Mouse (Mus musculus) heart, embryonic 12.5 days (tissue): Measurements from ENCODE around the gene Dusp23. TPM values are rescaled to one million over a fixed set of nuclear protein-coding genes. Genes with fewer than 3 reads are reported as not detected.
A peak's percentile ranks its signal among the peaks of the same experiment; 100 is the strongest.

Source experiments
- ATAC-seq: fragments of 200-750 bp; cut with Nextera tagmentation; 2 replicates; pipeline ENCODE4 v1.8.0; 2017; ENCODE audit warnings: moderate TSS enrichment, moderate library complexity; ENCODE audit not compliant: insufficient number of reproducible peaks, low FRiP score
- H3K27ac ChIP-seq: fragments of 300-500 bp; sonication (generic); 2 replicates; pipeline ENCODE4 v1.5.1; 2016; ENCODE audit warnings: mild to moderate bottlenecking, moderate library complexity; ENCODE audit not compliant: poor library complexity, severe bottlenecking
- H3K27me3 ChIP-seq: fragments of 300-500 bp; sonication (generic); replicated peaks from 2 replicates; pipeline ENCODE4 v1.6.1; 2016; ENCODE audit warnings: mild to moderate bottlenecking, moderate library complexity
- H3K36me3 ChIP-seq: fragments of 300-500 bp; sonication (generic); 2 replicates; pipeline ENCODE4 v1.6.1; 2016; ENCODE audit warnings: mild to moderate bottlenecking, moderate library complexity
- H3K4me1 ChIP-seq: fragments of 300-500 bp; sonication (generic); replicated peaks from 2 replicates; pipeline ENCODE4 v1.6.1; 2016; ENCODE audit warnings: mild to moderate bottlenecking
- H3K4me2 ChIP-seq: fragments of 300-500 bp; sonication (generic); 2 replicates; pipeline ENCODE4 v1.6.1; 2016; ENCODE audit warnings: mild to moderate bottlenecking, moderate library complexity
- H3K4me3 ChIP-seq: fragments of 300-500 bp; sonication (generic); 2 replicates; pipeline ENCODE4 v1.5.1; 2016; ENCODE audit warnings: mild to moderate bottlenecking
- H3K9ac ChIP-seq: fragments of 300-500 bp; sonication (generic); 2 replicates; pipeline ENCODE4 v1.6.1; 2016; ENCODE audit warnings: mild to moderate bottlenecking, moderate library complexity
- H3K9me3 ChIP-seq: fragments of 300-500 bp; sonication (generic); replicated peaks from 2 replicates; pipeline ENCODE4 v1.6.1; 2016; ENCODE audit warnings: mild to moderate bottlenecking, moderate library complexity
- WGBS: fragments of 180-500 bp; shearing (Covaris S2); methylation state at CpG from one replicate; pipeline ENCODE4 v1.1.7; 2016; 5-methylcytosine and 5-hydroxymethylcytosine counted together
- polyA plus RNA-seq: library from polyadenylated mRNA; unstranded; fragments of >200 nt; fragmentation: Nextera tagmentation; extraction: Ambion mirVana; gene quantifications from 2 replicates; pipeline ENCODE4 v1.2.1, GENCODE M21; 2016

The Dusp23 gene
- polyA plus RNA-seq, 1 experiment from 2014 or later = 11.3 TPM

GRCm38 (mm10) chr1:172624081-172624480 lies 8.7 kb downstream of the Dusp23 start:
- 73% methylated on average over 3 of the region's 3 CpGs for WGBS
- Histone ChIP-seq H3K4me2 (no peak overlapping the region), H3K36me3 (no peaks in the 10 kb centered on the region), H3K9ac (no peak overlapping the region), H3K9me3 (peaks cover 14% of the 10 kb centered on the region), H3K27me3 (peaks cover 5% of the 10 kb centered on the region; the same call in 1 of the 2 replicates), H3K27ac (no peak overlapping the region), H3K4me1 (no peaks in the 10 kb centered on the region), H3K4me3 (no peak overlapping the region)
- ATAC-seq = no peak

- no peak overlapping the region for H3K9ac ChIP-seq
- no peak overlapping the region for H3K27ac ChIP-seq
- H3K4me2 ChIP-seq = no peak overlapping the region
- H3K27me3 ChIP-seq = peaks cover 5% of the 10 kb centered on the region; the same call in 1 of the 2 replicates
- H3K9me3 ChIP-seq = peaks cover 14% of the 10 kb centered on the region
- no peak overlapping the region for H3K4me3 ChIP-seq
- H3K4me1 ChIP-seq = no peaks in the 10 kb centered on the region
- no peaks in the 10 kb centered on the region for H3K36me3 ChIP-seq
- ATAC-seq = no peak
- WGBS = 57% methylated on average over 5 of the region's 5 CpGs
These were observed 9.2 kb downstream of the Dusp23 start for GRCm38 (mm10) chr1:172623599-172623998.

- Histone ChIP-seq H3K4me1 (0 out of 2 replicates have a peak, but pooled peaks cover 5% of the 10 kb centered on the region), H3K9me3 (no peaks in the 10 kb centered on the region), H3K4me3 (no peak overlapping the region), H3K27me3 (peaks cover 5% of the 10 kb centered on the region; the same call in 1 of the 2 replicates), H3K9ac (no peak overlapping the region), H3K36me3 (no peaks in the 10 kb centered on the region), H3K27ac (no peak overlapping the region), H3K4me2 (no peak overlapping the region)
- WGBS = 16% methylated on average over 7 of the region's 7 CpGs
- ATAC-seq = no peak
These were observed 13.5 kb downstream of the Dusp23 start for GRCm38 (mm10) chr1:172619235-172619634.

- H3K9ac ChIP-seq = no peak overlapping the region
- no peak overlapping the region for H3K27ac ChIP-seq
- no peak for ATAC-seq
These were observed 14.6 kb downstream of the Dusp23 start for GRCm38 (mm10) chr1:172618141-172618540.

GRCm38 (mm10) chr1:172617365-172618076 lies 15.2 kb downstream of the Dusp23 start:
- WGBS = 42% methylated on average over 14 of the region's 14 CpGs
- no peak for ATAC-seq
- no peak overlapping the region for H3K9ac ChIP-seq

More at GRCm38 (mm10) chr1:172618141-172618540, 14.6 kb downstream of the Dusp23 start:
- H3K4me1 ChIP-seq = 0 out of 2 replicates have a peak, but pooled peaks cover 5% of the 10 kb centered on the region
- H3K36me3 ChIP-seq = no peaks in the 10 kb centered on the region
- H3K27me3 ChIP-seq = peaks cover 4% of the 10 kb centered on the region; the same call in 1 of the 2 replicates
- WGBS = 82% methylated on average over 4 of the region's 4 CpGs
- H3K4me2 ChIP-seq = no peak overlapping the region
- H3K4me3 ChIP-seq = no peak overlapping the region
- no peaks in the 10 kb centered on the region for H3K9me3 ChIP-seq

GRCm38 (mm10) chr1:172616537-172617300 lies 16.0 kb downstream of the Dusp23 start:
- Histone ChIP-seq H3K9ac (no peak overlapping the region), H3K27me3 (0 out of 2 replicates have a peak, but pooled peaks cover 2% of the 10 kb centered on the region)
- no peak for ATAC-seq

More at GRCm38 (mm10) chr1:172617365-172618076, 15.2 kb downstream of the Dusp23 start:
- no peak overlapping the region for H3K27ac ChIP-seq
- H3K4me3 ChIP-seq = peak overlapping the region; percentile 28; the same call in 1 of the 2 replicates
- no peaks in the 10 kb centered on the region for H3K27me3 ChIP-seq
- H3K36me3 ChIP-seq = no peaks in the 10 kb centered on the region
- no peaks in the 10 kb centered on the region for H3K9me3 ChIP-seq
- H3K4me2 ChIP-seq = peak overlapping the region; percentile 67
- H3K4me1 ChIP-seq = 0 out of 2 replicates have a peak, but pooled peaks cover 5% of the 10 kb centered on the region

GRCm38 (mm10) chr1:172615412-172615811 lies 17.4 kb downstream of the Dusp23 start:
- ATAC-seq = no peak
- H3K27ac ChIP-seq = no peak overlapping the region
- WGBS = 56% methylated on average over 4 of the region's 4 CpGs
- no peaks in the 10 kb centered on the region for H3K9me3 ChIP-seq
- H3K4me3 ChIP-seq = no peak overlapping the region
- no peak overlapping the region for H3K4me2 ChIP-seq
- H3K4me1 ChIP-seq = 0 out of 2 replicates have a peak, but pooled peaks cover 5% of the 10 kb centered on the region
- H3K9ac ChIP-seq = no peak overlapping the region
- no peaks in the 10 kb centered on the region for H3K36me3 ChIP-seq
- H3K27me3 ChIP-seq = 0 out of 2 replicates have a peak, but pooled peaks cover 9% of the 10 kb centered on the region

More at GRCm38 (mm10) chr1:172616537-172617300, 16.0 kb downstream of the Dusp23 start:
- Histone ChIP-seq H3K9me3 (no peaks in the 10 kb centered on the region), H3K27ac (no peak overlapping the region), H3K4me3 (peak overlapping the region; percentile 28), H3K4me2 (peak overlapping the region; percentile 67), H3K36me3 (no peaks in the 10 kb centered on the region), H3K4me1 (0 out of 2 replicates have a peak, but pooled peaks cover 5% of the 10 kb centered on the region)
- 17% methylated on average over 22 of the region's 22 CpGs for WGBS

- 81% methylated on average over 10 of the region's 10 CpGs for WGBS
- no peak overlapping the region for H3K27ac ChIP-seq
- H3K4me2 ChIP-seq = no peak overlapping the region
- no peaks in the 10 kb centered on the region for H3K9me3 ChIP-seq
- no peak overlapping the region for H3K9ac ChIP-seq
- H3K36me3 ChIP-seq = no peaks in the 10 kb centered on the region
- no peak overlapping the region for H3K4me3 ChIP-seq
- no peak for ATAC-seq
- H3K4me1 ChIP-seq = 0 out of 2 replicates have a peak, but pooled peaks cover 5% of the 10 kb centered on the region
- H3K27me3 ChIP-seq = 0 out of 2 replicates have a peak, but pooled peaks cover 9% of the 10 kb centered on the region
These were observed 18.1 kb downstream of the Dusp23 start for GRCm38 (mm10) chr1:172614654-172615053.

GRCm38 (mm10) chr1:172612745-172613144 lies 20.0 kb downstream of the Dusp23 start:
- no peaks in the 10 kb centered on the region for H3K9me3 ChIP-seq
- no peak for ATAC-seq

GRCm38 (mm10) chr1:172611304-172611703 lies 21.5 kb downstream of the Dusp23 start:
- H3K9me3 ChIP-seq = no peaks in the 10 kb centered on the region
- no peak for ATAC-seq
- no peak overlapping the region for H3K27ac ChIP-seq
- H3K4me2 ChIP-seq = no peak overlapping the region
- whole genome bisulfite sequencing = 73% methylated on average over 10 of the region's 10 CpGs
- H3K4me1 ChIP-seq = no peaks in the 10 kb centered on the region
- 0 out of 2 replicates have a peak, but pooled peaks cover 9% of the 10 kb centered on the region for H3K27me3 ChIP-seq
- no peak overlapping the region for H3K4me3 ChIP-seq
- no peaks in the 10 kb centered on the region for H3K36me3 ChIP-seq
- no peak overlapping the region for H3K9ac ChIP-seq

More at GRCm38 (mm10) chr1:172612745-172613144, 20.0 kb downstream of the Dusp23 start:
- H3K9ac ChIP-seq = no peak overlapping the region
- WGBS = 50% methylated on average over 1 of the region's 1 CpGs
- H3K27me3 ChIP-seq = 0 out of 2 replicates have a peak, but pooled peaks cover 9% of the 10 kb centered on the region
- no peak overlapping the region for H3K4me2 ChIP-seq
- H3K27ac ChIP-seq = no peak overlapping the region
- H3K4me3 ChIP-seq = no peak overlapping the region
- H3K36me3 ChIP-seq = no peaks in the 10 kb centered on the region
- 0 out of 2 replicates have a peak, but pooled peaks cover 5% of the 10 kb centered on the region for H3K4me1 ChIP-seq

- no peaks in the 10 kb centered on the region for H3K9me3 ChIP-seq
- WGBS = 44% methylated on average over 1 of the region's 1 CpGs
- no peak for ATAC-seq
- H3K27me3 ChIP-seq = peaks cover 5% of the 10 kb centered on the region; the same call in 1 of the 2 replicates
- H3K4me1 ChIP-seq = no peaks in the 10 kb centered on the region
- H3K36me3 ChIP-seq = no peaks in the 10 kb centered on the region
- H3K4me2 ChIP-seq = no peak within 1 kb of the TSS
- no peak within 1 kb of the TSS for H3K4me3 ChIP-seq
- H3K27ac ChIP-seq = no peak within 1 kb of the TSS
- no peak within 1 kb of the TSS for H3K9ac ChIP-seq
These were observed 30.4 kb downstream of the Dusp23 start, which contains the start of gene Fcrl6 for GRCm38 (mm10) chr1:172602326-172602725. TSS of gene Fcrl6 (minus strand) at chr1:172602551.
